Mouse (Mus musculus) cerebellum, adult 8-10 months (tissue): ENCODE data around the gene Hs3st3b1.

Experiments used
- DNase-seq: peaks from one replicate; pipeline ENCODE4 v3.0.0; 2022

Hs3st3b1 gene

DNA sequence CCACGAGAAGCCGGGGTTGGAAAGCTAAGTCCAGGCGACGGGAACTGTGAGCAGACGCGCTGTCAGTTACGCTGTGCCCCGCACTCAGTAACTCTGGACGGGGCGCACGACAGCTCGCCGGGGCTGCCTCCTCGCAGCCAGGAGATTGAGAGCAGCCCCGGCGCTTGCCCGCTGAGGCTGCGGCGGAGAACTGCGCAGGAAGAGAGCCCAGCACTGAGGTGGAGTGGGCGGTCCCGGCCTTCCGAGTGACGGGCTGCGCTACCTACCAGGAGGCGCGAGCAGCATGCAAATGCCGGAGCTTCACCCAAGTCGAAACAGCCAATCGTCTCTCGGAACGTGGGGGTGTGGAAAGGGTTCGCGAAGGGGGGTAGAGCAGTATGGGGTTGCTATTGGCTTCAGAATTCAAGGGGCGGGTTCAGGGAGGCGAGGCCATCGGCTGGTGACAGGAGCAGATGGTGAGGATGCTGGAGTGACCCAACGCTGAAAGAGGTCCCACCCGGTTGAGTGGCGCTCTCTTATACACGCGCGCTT, at the start of gene Hs3st3b1:
Hs3st3b1 (minus strand) TSS at position 200 of the 531 bp plus-strand sequence.
- DNase-seq, result peak; percentile 9

DNA sequence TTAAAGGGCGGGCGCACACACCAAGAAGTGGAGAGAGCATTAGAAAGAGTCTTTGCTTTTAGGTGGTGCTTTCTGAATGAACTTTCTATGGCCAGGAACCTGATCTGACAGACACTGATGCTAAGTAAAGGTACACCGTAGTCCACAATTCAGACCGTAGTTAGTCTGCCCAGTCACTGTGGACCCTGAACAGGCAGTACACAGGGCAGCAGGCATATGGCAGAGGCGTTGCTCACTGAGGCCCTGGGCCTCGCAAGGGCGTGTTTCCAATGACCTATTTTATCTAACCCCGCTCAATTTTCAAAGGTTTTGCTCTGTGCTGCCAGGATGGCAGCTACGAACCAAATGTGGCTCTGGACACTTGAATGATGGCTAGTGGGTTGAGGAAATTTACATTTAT, 49.4 kb upstream of the Hs3st3b1 start:
- DNase-seq, result no peak

DNA sequence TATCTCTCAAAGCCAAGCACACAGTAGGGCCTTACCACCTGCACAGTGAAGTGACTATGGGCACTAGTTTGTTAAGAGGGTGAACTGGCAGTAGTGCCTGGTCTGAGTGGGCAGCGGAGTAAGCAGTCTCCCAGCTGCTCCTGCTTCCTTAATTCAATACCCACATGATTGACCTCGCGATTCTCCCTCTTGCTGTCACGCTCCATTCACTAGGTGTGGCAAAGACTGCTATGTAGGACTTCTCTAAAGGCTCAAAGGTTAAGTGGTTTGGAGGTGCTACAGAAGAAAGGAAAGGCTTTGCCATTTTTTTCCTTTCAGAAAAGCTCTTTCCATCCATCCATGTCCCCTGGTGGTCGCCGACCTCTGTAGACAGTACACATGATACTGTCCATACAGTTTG, 48.7 kb upstream of the Hs3st3b1 start:
- no peak for DNase-seq

DNA sequence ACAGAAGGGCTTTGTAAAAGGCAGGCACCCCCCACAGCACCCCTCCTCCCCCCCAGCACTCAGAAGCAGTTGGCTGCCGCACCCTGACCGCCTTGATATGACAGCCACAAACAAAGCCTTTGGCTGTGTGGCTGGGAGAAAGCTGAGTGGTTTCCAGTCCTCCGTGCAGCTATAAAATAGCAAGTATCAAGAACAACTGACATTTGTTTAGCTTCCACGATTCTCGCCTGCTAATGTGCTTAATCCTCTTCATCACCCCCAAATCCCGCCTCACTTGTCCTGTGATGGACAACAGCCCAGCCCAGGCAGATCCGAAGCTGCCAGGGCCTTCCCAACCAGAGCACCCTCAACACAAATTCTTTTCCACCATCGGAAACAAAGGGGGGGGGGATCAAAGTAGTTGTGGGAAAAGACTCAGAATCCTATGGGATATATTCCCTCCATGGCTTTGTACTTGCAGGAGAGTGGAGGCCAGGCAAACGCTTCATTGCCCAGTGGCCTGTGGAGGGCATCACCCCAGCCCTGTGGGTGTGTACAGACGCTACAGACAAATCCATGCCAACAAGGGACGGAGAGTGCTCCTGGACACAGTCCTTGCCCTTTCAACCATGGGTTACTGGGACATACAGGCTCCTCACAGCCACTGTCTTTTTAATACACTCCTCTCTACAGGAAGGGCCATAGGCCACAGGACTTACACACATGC, 47.3 kb upstream of the Hs3st3b1 start:
- DNase-seq, result no peak

DNA sequence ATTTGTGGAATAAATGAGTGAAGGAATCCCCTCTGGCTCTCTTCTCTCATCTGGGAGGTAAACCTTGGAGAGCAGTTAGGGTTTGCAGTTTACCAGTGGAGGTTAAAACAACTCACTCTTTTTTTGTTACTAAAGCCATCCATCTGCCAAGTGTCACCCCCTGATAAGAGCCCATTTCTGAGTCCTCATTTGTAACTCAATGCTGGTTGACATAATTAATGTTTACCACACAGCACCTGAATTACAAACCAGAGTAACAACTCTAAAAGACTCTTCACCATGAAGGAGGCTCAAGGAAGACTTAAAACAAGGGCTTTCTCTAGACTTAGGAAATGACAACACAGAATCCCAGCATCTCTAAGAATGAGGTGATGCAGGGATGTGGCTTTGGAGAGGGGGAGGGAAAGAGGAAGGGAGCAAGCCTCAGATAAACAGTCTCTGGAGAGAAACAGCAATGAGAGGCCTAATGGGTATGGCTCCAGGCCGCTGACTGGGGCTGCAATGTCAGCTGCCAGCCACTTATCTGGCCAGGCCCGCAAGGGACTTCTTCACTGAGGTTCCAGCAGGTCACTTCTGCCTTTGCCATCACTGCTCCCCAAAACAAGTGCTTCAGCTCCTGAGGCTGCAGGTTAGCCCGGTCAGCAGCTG, 46.4 kb upstream of the Hs3st3b1 start:
- no peak for DNase-seq

DNA sequence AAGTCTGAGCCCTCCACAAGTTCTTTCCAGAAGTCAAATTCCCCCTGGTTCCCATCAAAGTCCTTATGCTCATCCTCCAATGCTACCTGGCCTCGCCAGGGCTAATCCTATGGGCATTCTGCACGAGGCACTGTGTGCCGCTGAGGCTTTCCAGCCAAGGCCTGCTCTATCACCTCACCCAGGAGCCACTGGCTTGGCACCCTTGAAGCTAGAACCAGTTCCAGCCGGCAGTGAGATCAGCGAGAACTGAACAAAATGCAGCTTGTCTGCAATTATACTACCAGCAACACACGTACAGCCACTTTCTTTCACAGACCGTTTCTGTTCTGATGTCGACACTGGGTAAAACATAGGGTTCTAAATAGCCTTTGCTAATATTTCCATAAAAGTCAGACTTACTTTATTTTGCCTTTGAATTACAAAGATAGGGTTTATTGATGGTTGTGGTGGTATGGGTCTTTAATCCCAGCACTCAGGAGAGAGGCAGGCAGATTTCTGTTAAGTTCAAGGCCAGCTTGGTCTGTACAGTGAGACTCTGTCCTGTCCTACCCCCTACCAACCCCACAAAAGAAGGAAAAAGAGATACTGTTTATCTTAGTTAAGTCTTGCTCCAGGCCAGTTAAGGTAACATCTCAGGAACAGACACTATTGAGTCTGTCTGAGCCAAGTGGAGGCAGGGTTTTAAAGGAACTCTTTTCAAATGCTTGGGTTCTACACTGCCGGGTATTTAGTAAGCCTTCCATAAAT, 45.7 kb upstream of the Hs3st3b1 start:
- no peak for DNase-seq

DNA sequence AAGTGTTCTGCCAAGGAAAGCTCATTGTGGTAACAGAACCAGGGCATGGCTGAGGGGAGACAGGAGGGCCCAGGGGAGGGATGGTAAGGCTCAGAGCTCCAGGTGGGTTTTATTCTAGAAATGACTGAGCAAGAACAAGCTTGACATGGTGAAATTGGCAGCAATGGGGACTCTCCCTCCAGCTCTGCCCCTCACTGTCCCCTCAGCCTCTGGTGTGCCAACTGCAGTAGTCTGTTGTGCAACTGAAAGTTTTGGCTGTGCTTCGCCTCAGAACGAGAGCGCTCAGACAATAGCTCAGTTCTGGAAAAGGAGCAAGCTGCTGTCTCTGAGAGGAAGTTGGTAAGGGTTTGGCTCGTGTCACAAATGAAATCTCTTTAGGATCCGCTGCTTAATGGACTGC, 43.3 kb upstream of the Hs3st3b1 start:
- no peak for DNase-seq

DNA sequence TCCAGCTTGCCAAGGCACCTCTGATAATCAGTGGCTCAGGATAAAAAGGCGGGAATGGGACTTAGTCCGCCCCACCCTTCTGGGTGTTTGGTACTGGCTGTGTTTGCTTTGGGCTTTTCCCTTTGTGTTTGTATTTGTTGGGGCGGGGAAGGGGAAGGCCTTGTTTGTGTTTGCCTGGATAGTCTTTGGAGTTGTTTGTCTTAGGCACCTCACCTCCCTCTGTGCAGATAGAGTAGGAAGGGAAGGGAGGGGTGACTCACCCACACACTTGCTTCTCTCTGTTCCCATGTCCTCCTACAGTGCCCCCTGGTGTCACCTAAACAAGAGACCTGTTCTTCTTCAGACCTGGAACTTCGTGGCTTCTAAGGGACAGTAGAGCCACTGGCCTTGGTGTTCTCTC, 35.1 kb upstream of the Hs3st3b1 start:
- DNase-seq, result no peak

DNA sequence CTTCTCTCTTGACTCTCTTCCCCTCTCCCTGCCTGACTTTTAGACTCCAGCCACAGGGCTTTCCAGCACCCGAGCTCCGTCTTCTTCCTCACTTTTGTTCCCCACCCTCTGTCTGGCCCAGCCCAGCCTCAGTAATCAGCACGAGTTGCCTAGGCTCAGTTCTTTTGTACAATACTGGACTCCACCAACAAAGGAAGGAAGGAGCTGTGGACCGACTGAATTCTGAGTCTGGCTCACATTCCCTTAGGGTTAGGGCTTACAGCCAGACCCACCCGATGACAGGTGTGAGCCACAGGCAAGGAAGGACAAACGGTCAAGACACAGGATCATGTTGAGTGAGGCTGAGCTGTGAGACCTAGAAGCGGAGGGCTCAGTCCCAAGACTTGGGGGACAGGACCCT, 34.7 kb upstream of the Hs3st3b1 start:
- DNase-seq, result no peak

DNA sequence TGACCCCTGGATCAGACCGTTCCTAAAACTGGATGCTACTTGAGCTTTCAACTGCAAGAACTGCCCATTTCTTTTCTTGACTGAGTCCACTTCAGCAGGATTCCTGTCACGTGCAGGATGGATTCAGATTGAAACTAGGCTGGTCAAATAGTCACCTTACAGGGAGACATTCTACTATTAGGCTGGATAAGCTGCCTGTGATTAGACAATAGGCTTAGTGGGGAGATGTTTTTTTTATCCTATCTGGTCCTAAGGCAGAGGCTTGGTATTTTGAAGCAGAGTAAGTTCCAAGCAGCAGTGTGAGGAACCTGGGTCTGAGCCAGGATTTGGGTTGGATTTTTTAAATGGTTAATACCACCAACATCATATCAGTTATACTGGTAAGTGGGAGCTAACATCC, 31.8 kb upstream of the Hs3st3b1 start:
- no peak for DNase-seq

DNA sequence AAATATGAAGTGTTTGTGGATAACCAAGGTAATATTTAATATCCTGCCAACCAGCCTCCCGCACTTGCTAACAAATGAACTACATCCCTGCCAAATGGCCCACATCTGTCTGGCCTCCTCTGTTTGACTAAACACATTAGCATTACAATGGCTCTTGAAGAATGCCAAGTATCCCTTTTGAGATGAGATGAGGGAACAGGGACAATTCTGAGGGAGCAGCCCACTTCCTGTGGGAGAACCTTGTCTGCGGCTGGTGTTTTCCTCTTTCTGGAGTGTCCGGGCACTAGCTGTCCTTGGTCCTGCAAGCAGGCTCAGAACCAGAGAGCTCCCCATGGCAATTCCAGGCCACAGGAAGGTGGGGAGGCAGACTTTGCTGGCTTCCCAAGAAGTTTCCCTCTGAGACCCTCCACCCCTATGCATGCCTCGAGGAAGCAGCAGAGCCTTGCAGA, 30.7 kb upstream of the Hs3st3b1 start:
- DNase-seq, result no peak

DNA sequence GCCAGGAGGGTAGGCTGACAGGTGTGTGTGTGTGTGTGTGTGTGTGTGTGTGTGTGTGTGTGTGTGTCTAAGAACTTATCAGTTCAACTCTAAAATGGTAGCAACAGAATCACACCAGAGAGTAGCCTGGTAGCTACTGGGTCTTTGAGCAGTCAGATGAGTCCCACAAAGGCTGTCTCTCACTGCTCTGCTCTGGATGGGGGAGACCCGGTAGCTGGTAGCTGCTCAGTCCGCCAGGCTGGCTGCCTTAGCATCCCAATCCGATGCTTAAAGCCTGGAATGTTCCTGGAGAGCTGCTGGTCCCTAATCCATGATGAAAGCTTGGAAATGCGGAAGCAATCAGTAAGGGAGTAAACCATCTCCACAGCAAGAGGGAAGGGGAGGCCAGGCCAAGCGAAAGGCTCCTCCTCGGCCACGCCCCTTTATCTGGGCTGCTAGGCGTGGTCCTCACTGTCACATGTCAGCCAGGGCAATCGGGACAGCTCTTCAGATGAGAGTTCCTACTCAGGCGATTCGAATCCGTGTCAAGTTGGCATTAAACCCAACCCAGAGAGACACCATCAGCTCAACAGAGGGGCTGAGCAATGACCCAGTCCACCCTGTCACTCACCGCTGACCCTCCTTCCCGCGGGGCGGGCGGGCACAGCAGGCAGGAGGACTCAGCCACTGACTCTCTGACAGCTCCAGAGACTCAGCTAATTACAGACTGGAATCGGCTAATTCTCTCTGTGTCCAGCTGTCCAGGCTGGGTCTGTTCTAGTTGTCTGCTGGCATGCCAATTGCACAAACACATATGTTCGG, 29.9 kb upstream of the Hs3st3b1 start:
- no peak for DNase-seq

DNA sequence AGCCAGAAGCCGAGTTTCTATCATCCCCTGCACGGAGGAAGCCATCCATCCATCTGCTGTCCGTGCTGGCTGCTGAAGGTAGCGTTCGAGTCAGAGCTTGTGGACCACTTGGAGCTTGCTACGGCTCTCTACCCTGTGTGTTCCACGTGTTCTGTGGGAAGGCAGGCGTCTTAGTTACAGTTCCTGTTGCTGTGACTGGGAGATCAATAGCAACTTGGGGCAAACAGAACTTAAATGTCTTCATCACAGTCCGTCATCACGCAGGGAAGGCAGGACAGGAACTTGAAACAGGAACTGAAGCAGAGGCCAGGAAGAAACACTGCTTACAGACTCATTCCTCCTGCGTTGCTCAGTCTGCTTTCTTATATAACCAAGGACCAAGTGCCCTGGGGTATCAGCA, 26.3 kb upstream of the Hs3st3b1 start:
- DNase-seq, result no peak

DNA sequence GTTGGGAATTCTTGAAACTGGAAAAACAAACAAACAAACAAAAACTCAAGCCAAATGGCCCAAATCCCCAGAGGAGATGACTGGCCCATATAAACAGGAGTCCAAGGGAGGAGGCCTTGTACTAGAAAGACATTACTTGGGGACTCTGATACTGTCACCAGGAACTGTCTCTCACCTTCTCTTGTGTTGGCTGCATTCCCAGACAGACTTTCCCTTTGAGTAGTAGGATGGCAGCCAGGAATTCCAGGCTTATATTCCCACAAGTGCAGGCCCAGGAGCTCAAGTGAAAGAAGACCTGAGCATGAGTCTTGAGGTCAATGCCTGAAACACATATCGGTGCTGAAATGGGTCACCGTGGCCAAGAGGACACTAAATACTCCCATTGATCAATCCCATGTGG, 24.9 kb upstream of the Hs3st3b1 start:
- no peak for DNase-seq

DNA sequence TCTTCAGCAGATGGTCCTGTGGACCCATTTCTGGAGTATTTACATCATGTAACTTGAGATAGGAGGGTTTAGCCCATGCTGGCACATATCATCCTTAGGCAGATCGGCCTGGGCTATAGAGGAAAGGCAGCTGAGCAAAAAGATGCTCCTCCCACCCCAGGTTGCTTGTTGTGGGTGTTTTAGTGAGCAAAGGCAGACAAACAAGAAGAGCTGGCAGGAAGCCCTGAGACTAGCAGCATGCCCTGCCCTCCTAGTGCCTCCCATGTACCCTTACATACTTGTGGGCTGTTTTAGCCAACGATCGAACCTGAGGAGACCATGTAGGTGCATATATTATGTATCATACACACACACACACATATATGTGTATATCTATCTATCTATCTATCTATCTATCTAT, 21.9 kb upstream of the Hs3st3b1 start:
- no peak for DNase-seq

DNA sequence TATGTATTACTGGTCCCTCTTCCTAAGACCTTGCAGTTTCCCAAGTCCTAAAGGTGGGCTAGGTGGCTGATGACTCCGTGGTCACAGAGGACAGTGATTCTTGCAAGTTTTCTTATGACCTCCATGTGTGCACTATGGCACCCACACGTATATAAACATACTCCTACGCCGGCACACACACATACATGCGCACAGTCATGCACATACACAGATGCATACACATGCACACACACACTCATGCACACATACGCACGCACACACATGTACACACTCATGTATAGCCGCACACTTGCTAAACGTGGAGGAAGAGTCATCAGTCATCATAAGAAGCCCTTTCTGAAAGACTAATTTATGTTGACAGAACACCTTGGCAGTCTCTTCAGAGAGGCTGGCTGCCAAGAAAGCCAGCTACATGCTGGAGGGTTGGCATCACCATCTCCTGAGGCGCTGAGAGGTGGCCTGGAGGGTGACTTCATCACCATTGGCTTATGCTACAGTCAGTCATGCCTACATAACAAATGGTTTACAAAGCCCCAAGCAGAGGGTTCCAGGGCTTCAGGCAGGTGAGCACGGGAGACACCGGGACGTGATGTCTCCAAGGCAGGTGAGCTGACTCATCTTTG, 21.3 kb upstream of the Hs3st3b1 start:
- peak; percentile 23 for DNase-seq

DNA sequence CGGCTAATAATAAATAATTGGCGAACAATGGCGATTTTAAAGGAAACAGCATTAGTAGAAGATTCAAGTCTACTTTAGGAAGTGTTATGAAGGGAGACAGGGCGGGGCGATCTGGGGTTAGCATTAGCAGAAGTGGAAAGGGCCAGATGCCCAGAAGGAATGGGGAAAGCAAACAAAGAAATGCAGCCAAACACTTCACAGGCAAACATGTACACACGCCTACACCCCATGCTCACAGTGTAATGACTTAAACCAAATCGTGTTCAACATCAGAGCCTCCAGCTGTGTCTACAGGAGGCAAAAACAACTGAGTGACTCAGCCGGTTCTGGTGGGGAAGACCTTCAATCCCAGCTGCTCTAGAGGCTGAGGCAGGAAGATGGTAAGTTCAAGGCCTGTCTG, 20.1 kb upstream of the Hs3st3b1 start:
- no peak for DNase-seq

DNA sequence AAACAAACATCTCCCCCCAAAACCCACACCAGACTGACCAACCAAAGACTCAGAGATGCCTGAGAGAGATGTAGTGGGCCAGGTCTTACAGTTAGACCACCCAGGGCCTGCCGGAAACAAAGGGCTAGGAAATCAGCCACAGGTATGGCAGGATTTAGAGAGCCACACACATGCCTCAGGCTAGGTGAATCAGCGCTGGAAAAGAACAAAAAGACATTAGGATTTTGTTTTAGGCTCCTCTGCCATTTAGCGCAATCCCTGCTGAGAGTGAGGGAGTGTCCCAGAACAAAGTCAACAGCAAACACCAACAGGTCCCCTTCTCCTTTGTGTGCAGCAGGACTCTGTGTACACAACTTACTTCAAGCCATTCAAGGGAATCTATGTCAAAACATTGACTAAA, 14.6 kb upstream of the Hs3st3b1 start:
- DNase-seq, result no peak

DNA sequence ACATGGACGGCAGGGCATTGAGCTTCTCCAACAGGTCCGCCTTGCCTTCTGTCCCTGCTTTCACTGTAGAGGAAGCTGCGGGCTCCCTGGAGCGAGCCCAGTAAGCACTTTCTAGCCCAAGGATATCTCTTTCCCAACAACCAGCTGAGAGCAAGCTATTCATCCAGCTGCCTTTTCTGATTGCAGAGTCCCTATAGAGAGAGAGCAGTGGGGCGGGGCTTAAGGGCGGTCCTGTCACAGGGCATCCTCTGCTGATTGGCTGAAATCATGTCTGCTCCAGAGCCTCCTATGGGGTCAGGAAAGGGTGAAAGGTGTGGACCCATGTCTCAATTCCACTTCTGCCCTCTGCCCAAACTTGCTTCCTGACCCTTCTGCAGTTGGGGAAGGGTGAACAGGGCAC, 4.8 kb upstream of the Hs3st3b1 start:
- no peak for DNase-seq

DNA sequence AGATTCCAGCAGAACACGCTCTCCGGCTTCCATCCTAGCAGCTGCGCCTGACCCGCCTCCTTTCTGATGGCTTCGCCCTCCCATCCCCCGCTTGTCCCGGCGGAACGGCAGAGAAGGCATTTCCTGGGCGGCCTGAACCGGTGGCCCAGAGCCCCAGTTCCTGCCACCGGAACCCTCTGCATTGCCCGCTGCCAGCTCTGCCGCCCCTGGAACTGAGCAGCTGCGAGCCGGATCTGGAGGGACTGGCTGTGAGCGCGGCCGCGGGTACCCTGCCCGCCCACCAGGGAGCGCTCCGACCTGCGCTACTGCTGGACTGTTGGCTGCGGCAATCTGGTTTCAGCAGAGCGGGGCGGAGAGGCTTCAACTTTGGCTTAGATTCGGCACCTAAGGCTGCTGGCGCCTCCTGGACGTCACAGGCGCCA, 3.1 kb upstream of the Hs3st3b1 start:
- DNase-seq, result peak; percentile 15

DNA sequence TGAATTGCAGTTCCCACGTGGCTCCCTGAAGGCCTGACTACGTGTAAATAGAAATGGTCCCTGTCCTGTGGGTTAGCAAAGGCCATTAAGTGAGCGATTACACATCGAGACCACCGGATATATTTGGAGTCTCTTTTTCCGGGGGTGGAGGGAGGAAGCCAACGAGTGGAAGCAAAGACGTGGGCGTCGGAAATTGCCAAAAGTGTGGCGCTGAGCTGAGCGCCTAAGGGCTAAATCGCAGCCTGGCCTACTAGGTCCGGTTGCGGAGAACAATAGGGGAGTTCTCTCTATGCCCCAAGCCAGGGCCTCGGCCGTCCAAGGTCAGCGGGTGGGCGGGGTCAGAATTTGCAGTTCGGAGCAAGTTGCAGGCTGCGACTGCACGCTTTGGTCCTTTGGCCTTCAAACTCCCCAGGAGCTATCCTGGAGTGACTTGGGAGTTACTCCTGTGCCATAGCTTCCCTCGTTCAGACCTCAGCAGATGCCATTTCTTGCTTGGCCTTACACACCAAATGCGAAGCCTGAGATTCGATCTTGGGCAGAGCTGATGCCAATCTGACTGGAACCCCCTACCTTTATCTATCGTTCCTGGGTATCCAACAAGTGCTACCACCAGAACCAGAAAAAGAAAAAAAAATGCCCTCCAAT, 2.3 kb upstream of the Hs3st3b1 start:
- DNase-seq, result no peak

DNA sequence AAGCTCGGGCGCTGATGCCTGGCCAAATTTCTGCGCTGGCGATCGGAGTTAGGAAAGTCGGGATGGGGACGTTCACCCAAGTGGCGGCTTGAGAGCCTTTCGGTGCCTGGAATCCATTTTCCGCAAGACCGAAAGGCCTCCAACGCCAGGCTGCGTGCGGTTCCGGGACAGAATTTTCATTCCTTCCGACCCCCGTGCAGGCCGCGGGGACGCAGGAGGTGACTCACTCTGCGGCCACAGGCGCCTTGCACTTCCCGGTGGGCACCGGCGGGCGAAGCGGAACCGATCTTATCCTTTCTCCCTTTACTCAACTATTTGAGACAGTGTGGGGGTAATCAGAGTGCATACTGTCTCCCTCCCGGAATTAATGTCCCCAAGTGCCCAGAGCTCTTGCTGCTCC, 1.3 kb upstream of the Hs3st3b1 start:
- DNase-seq, result no peak
